Mouse (Mus musculus): ENCODE data around the gene Slc38a9. TPM values are rescaled to one million over a fixed set of nuclear protein-coding genes. Genes with fewer than 3 reads are reported as not detected.

The Slc38a9 gene
- polyA plus RNA-seq, 2 experiments, result 9.2 to 10.9 TPM

- Histone ChIP-seq H3K36me3 (replicated peaks; ENCODE audit: control insufficient read depth, insufficient read depth, low read depth) (no peaks in the 10 kb centered on the region), H3K27ac (no peak overlapping the region), H3K4me2 (ENCODE audit: low read depth) (no peak overlapping the region), H3K4me3 (ENCODE audit: insufficient read depth in 1 of 2, low read depth in 2 of 2, low read length in 2 of 2) (no peak overlapping the region), H3K9ac (replicated peaks) (no peak overlapping the region), H3K9me3 (ENCODE audit: control insufficient read depth, low read length) (no peaks in the 10 kb centered on the region), H3K4me1 (replicated peaks; ENCODE audit: control insufficient read depth in 2 of 2, insufficient read depth in 2 of 2, low read length in 1 of 2) (no peaks in the 10 kb centered on the region), H3K27me3 (ENCODE audit: control insufficient read depth, insufficient read depth, low read length) (no peaks in the 10 kb centered on the region)
- no peak for TF ChIP-seq EP300 (IDR thresholded peaks at IDR 0.05; ENCODE audit: low read depth)
- TF ChIP-seq CTCF (IDR thresholded peaks at IDR 0.05; ENCODE audit: low read depth), result no peak
- ATAC-seq (ENCODE audit: insufficient read depth) (no peak), DNase-seq (ENCODE audit: low read depth in 3 of 3, low spot score in 3 of 3) (no peak)
- 67% methylated on average over 10 of the region's 10 CpGs for WGBS (ENCODE audit: insufficient replicate concordance)
Observed at GRCm38 (mm10) chr13:112786942-112787533, 126.5 kb downstream of the Slc38a9 start.

Other genes starting within 250 kb of the Slc38a9 start
- 1.7 and 2.4 TPM in 2 replicates for gene Il6st, start 196.7 kb upstream of the Slc38a9 start, polyA plus RNA-seq (2012; rRNA removed)
- 3.7 and 4.2 TPM in 2 replicates for gene Il6st, start 196.7 kb upstream of the Slc38a9 start, polyA plus RNA-seq (2014; fragmentation: Nextera tagmentation; extraction: Ambion mirVana)
- gene Il31ra, start 66.4 kb upstream of the Slc38a9 start, polyA plus RNA-seq (2012; rRNA removed), result 0.01 and 0.04 TPM in 2 replicates
- gene Il31ra, start 66.4 kb upstream of the Slc38a9 start, polyA plus RNA-seq (2014; fragmentation: Nextera tagmentation; extraction: Ambion mirVana), result 0.08 TPM in 1 of 2 replicates, not detected in the other
- gene Ddx4, start 8.3 kb upstream of the Slc38a9 start, polyA plus RNA-seq (2012; rRNA removed), result 0.22 and 0.32 TPM in 2 replicates
- gene Ddx4, start 8.3 kb upstream of the Slc38a9 start, polyA plus RNA-seq (2014; fragmentation: Nextera tagmentation; extraction: Ambion mirVana), result 0.09 and 0.21 TPM in 2 replicates
- gene Plpp1, start 140.0 kb downstream of the Slc38a9 start, polyA plus RNA-seq (2012; rRNA removed), result 16.5 TPM in 2 replicates
- 32.7 and 34.0 TPM in 2 replicates for gene Plpp1, start 140.0 kb downstream of the Slc38a9 start, polyA plus RNA-seq (2014; fragmentation: Nextera tagmentation; extraction: Ambion mirVana)

Data from liver, embryonic 14.5 days (tissue).